Mouse (Mus musculus): ENCODE results near the gene Bag6. TPM values are rescaled to one million over a fixed set of nuclear protein-coding genes. Genes with fewer than 3 reads are reported as not detected.

The Bag6 gene
- polyA plus RNA-seq, 1 experiment from 2014 or later: 51.2 TPM

DNA sequence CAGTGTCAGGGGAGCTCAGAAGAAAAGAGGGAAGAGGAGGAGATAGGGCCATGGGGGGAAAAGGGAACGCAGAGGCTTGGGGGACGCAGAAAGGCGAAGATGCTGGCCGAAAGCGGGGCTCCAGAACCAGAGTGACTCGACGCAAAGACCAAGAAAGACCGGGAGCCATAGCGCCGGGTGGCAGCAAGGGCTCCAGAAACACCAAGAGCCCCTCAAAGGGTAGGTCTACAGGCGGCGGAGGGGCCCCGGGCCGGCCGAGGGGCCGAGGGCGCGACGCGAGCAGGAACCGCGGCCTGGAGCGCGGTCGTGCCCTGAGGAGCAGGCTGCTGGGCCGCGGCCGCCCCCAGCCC is 29.2 kb downstream of the Bag6 start:
- Histone ChIP-seq H3K4me1 (peaks cover 29% of the 10 kb centered on the region), H3K4me2 (peak overlapping the region; percentile 89), H3K27me3 (no peaks in the 10 kb centered on the region), H3K27ac (peak overlapping the region; percentile 94), H3K9ac (peak overlapping the region; percentile 97), H3K4me3 (peak overlapping the region; percentile 90), H3K9me3 (no peaks in the 10 kb centered on the region), H3K36me3 (peaks cover 28% of the 10 kb centered on the region)
- ATAC-seq (ENCODE audit: borderline replicate concordance, extremely low read depth, low FRiP score, low TSS enrichment): no peak
- 0% methylated on average over 14 of the region's 28 CpGs for WGBS

DNA sequence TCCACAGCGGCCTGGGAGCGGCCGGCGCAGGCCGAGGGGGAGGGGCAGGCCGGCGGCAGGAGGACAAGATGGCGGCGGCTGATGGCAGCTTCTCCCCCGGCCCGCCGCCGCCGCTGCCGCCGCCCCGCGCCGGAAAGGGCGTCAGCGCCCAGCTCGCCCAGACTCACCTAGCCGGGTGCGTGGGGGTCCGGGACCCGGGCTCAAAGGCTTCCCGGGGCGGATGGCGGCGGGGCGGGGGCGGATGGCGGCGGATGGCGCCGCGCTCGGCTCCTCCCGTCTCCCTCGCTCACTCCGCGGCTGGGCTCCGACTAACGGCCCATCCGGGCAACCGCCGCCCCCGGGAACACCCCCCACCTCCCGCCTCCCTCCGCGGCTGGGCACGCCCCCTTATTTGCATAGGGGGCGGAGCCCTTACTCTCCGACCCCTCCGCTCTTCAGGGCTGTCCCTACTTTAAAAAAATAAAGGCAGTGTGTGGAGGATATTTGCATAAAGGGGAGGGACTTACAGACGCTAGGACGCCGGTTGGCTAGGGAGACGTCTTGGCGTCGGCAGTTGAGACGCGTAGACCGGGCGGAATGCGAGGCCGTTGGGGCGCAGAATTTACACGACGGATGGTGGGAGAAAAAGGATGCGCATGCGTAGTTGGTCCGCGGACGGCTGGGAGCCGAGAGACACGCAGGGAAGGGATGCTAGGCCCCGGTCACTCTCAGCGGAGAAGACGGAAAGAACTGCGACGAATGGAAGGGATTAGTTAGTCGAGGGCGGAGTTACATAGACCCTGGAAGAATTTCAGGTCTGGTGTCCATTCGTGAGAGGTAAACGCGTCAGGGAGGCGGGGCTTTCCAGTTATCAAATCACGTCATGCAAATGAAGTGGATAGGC is 29.8 kb downstream of the Bag6 start, which contains the start of gene Prrc2a:
Gene Prrc2a (minus strand): TSS at position 330 of the 883 bp plus-strand sequence.
- peak within 1 kb of the TSS; percentile 100 for H3K27ac ChIP-seq
- peak within 1 kb of the TSS; percentile 90 for H3K4me3 ChIP-seq
- under 1% methylated on average over 54 of the region's 89 CpGs for WGBS
- peak within 1 kb of the TSS; percentile 89 for H3K4me2 ChIP-seq
- H3K27me3 ChIP-seq: no peaks in the 10 kb centered on the region
- H3K4me1 ChIP-seq: peaks cover 29% of the 10 kb centered on the region
- peak within 1 kb of the TSS; percentile 97 for H3K9ac ChIP-seq
- peaks cover 22% of the 10 kb centered on the region for H3K36me3 ChIP-seq
- ATAC-seq (ENCODE audit: borderline replicate concordance, extremely low read depth, low FRiP score, low TSS enrichment): peak; percentile 98
- H3K9me3 ChIP-seq: no peaks in the 10 kb centered on the region

- H3K4me1 ChIP-seq: peaks cover 29% of the 10 kb centered on the region
- peaks cover 14% of the 10 kb centered on the region for H3K36me3 ChIP-seq
- H3K27me3 ChIP-seq: no peaks in the 10 kb centered on the region
- peak overlapping the region; percentile 100 for H3K27ac ChIP-seq
- H3K4me2 ChIP-seq: peak overlapping the region; percentile 58
- WGBS: 17% methylated on average over 12 of the region's 12 CpGs
- peak overlapping the region; percentile 90 for H3K4me3 ChIP-seq
- peak; percentile 85 for ATAC-seq (ENCODE audit: borderline replicate concordance, extremely low read depth, low FRiP score, low TSS enrichment)
- H3K9me3 ChIP-seq: no peaks in the 10 kb centered on the region
- peak overlapping the region; percentile 59 for H3K9ac ChIP-seq
Measured at GRCm38 (mm10) chr17:35165451-35166155, 30.6 kb downstream of the Bag6 start.

DNA sequence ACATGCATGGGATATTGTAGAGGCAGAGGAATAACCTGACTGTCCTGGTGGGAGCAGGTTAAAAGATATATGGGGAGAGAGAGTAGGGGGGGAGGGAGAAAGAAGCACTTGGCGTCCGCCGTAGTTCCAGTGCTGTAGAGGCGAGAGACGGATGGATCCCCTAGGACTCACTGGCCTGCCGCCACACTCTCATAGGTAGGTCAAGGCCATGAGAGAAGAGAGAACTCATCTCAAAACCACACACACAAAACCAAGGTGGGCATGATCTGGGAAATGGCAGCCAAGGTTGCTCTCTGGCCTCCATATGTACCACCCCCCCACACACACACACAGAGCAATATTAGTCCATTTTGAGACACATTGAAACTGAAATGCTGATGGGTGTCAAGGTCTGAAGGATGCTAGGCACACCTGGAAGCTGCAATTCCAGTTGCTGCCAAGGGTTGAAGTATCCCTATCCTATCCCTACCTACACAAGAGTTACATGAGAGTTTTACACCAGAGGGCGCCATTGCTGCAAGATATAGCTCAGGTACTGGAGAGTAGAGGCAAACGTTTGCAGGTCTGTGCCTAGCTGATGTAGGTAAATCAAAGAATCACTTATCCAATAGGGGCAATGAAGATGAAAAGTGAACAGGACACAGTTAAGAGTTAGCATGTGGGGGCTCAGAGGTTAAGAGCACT is 31.5 kb downstream of the Bag6 start:
- Histone ChIP-seq H3K9ac (no peak overlapping the region), H3K4me1 (peaks cover 26% of the 10 kb centered on the region), H3K9me3 (no peaks in the 10 kb centered on the region), H3K36me3 (peaks cover 5% of the 10 kb centered on the region), H3K4me2 (peak overlapping the region; percentile 58), H3K27me3 (no peaks in the 10 kb centered on the region), H3K27ac (peak overlapping the region; percentile 100; the same call in 1 of the 2 replicates), H3K4me3 (peak overlapping the region; percentile 90; the same call in 1 of the 2 replicates)
- no peak for ATAC-seq (ENCODE audit: borderline replicate concordance, extremely low read depth, low FRiP score, low TSS enrichment)
- 67% methylated on average over 8 of the region's 8 CpGs for WGBS

GRCm38 (mm10) chr17:35167794-35168193 is 32.8 kb downstream of the Bag6 start:
- ATAC-seq (ENCODE audit: borderline replicate concordance, extremely low read depth, low FRiP score, low TSS enrichment): no peak
- WGBS: 81% methylated on average over 7 of the region's 7 CpGs

DNA sequence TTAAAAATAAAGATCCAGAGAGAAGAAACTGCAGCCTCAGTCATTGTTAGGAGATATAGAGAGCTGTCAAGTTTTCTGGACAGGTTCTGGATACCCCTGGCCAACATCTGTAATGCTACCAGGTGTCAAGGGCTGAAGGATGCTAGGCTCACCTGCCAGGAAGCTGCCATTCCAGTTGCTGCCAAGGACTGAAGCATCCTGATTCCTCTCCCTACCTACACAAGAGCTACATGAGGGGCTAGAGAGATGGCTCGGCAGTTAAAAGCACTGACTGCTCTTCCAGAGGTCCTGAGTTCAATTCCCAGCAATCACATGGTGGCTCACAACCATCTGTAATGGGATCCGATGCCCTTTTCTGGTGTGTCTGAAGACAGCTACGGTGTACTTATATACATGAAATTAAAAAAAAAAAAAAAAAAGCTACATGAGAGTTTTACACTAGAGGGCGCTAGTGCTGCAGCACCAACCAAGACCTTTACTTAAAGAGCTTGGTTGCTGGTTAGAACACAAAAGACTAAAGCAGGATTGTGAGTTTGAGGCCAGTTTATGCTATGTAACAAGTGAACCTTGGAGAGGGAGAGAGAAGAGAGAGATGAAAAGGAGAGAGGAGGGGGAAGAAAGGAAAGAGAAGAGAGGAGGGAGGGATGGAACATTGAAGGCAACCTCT is 33.7 kb downstream of the Bag6 start:
- no peak overlapping the region for H3K4me3 ChIP-seq
- H3K27ac ChIP-seq: no peak overlapping the region
- no peaks in the 10 kb centered on the region for H3K36me3 ChIP-seq
- 8% methylated on average over 4 of the region's 4 CpGs for WGBS
- ATAC-seq (ENCODE audit: borderline replicate concordance, extremely low read depth, low FRiP score, low TSS enrichment): no peak
- no peak overlapping the region for H3K4me2 ChIP-seq
- H3K9me3 ChIP-seq: no peaks in the 10 kb centered on the region
- H3K27me3 ChIP-seq: no peaks in the 10 kb centered on the region
- H3K4me1 ChIP-seq: peaks cover 13% of the 10 kb centered on the region
- H3K9ac ChIP-seq: no peak overlapping the region

More at GRCm38 (mm10) chr17:35167794-35168193, 32.8 kb downstream of the Bag6 start:
- Histone ChIP-seq H3K4me1 (peaks cover 16% of the 10 kb centered on the region), H3K27me3 (no peaks in the 10 kb centered on the region), H3K36me3 (no peaks in the 10 kb centered on the region), H3K4me2 (no peak overlapping the region), H3K4me3 (no peak overlapping the region), H3K9ac (no peak overlapping the region), H3K27ac (no peak overlapping the region), H3K9me3 (no peaks in the 10 kb centered on the region)

GRCm38 (mm10) chr17:35172445-35173234 is 37.7 kb downstream of the Bag6 start:
- H3K4me2 ChIP-seq: no peak overlapping the region
- no peak overlapping the region for H3K27ac ChIP-seq
- H3K27me3 ChIP-seq: no peaks in the 10 kb centered on the region
- H3K9ac ChIP-seq: no peak overlapping the region
- H3K9me3 ChIP-seq: no peaks in the 10 kb centered on the region
- no peaks in the 10 kb centered on the region for H3K36me3 ChIP-seq
- H3K4me1 ChIP-seq: no peaks in the 10 kb centered on the region
- ATAC-seq (ENCODE audit: borderline replicate concordance, extremely low read depth, low FRiP score, low TSS enrichment): no peak
- H3K4me3 ChIP-seq: no peak overlapping the region
- WGBS: 64% methylated on average over 11 of the region's 11 CpGs

DNA sequence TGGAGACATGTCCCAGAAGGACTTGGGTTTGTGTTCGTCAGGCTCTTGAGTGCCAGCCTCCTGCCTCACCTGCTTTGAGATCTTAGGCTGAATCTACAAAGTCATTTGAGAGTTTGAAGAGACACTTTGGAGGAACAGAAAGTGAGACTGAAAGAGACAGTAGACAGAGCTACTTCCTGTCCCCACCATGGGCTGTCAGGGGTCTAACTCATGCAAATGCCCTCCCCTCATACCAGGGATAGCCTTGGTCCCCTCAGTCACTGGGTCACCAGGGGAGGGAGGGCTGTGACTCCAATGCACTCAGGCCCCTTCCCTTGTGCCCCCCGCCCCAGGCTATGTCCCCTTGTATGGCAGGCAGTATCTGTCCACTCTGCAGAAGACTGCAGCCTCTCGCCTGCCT is 38.4 kb downstream of the Bag6 start:
- H3K4me1 ChIP-seq: no peaks in the 10 kb centered on the region
- no peaks in the 10 kb centered on the region for H3K27me3 ChIP-seq
- 59% methylated on average over 3 of the region's 3 CpGs for WGBS
- H3K36me3 ChIP-seq: no peaks in the 10 kb centered on the region
- H3K4me2 ChIP-seq: no peak overlapping the region
- no peak overlapping the region for H3K27ac ChIP-seq
- no peak for ATAC-seq (ENCODE audit: borderline replicate concordance, extremely low read depth, low FRiP score, low TSS enrichment)
- H3K9me3 ChIP-seq: no peaks in the 10 kb centered on the region
- no peak overlapping the region for H3K9ac ChIP-seq
- no peak overlapping the region for H3K4me3 ChIP-seq

GRCm38 (mm10) chr17:35174201-35174977 is 39.4 kb downstream of the Bag6 start:
- Histone ChIP-seq H3K4me2 (no peak overlapping the region), H3K4me3 (no peak overlapping the region), H3K9ac (no peak overlapping the region), H3K27ac (no peak overlapping the region), H3K27me3 (no peaks in the 10 kb centered on the region), H3K4me1 (no peaks in the 10 kb centered on the region), H3K9me3 (no peaks in the 10 kb centered on the region), H3K36me3 (no peaks in the 10 kb centered on the region)
- 56% methylated on average over 8 of the region's 8 CpGs for WGBS
- ATAC-seq (ENCODE audit: borderline replicate concordance, extremely low read depth, low FRiP score, low TSS enrichment): no peak

DNA sequence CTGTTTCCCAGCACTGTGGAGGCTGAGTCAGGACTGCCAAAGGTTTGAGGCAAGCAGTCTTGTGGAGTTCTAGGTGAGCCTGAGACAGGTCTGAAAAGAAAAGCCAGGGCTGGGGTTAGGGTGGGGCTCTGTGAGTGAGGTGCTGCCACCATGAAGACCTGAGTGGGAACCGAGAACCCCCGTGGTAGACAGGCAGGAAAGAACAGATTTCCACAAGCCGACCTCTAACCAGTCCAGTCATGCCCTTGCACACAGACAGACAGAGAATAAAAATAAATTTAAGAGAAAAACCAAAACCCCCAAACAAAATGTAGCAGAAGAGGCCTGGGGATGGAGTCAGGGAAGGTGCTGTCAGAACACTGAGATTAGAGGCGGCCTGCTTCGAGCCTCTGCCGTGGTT is 40.4 kb downstream of the Bag6 start:
- ATAC-seq (ENCODE audit: borderline replicate concordance, extremely low read depth, low FRiP score, low TSS enrichment): no peak

More for the DNA sequence above, 40.4 kb downstream of the Bag6 start:
- Histone ChIP-seq H3K4me3 (no peak overlapping the region), H3K27ac (no peak overlapping the region), H3K36me3 (no peaks in the 10 kb centered on the region), H3K9me3 (no peaks in the 10 kb centered on the region), H3K27me3 (no peaks in the 10 kb centered on the region), H3K9ac (no peak overlapping the region), H3K4me1 (no peaks in the 10 kb centered on the region), H3K4me2 (no peak overlapping the region)
- WGBS: 69% methylated on average over 6 of the region's 6 CpGs
